Mouse (Mus musculus) liver, embryonic 12.5 days (tissue): Measurements from ENCODE around the gene Proser1. TPM values are rescaled to one million over a fixed set of nuclear protein-coding genes. Genes with fewer than 3 reads are reported as not detected.

Experiments used
- ATAC-seq: fragments of 200-750 bp; cut with Nextera tagmentation; 2 replicates; pipeline ENCODE4 v1.8.0; 2017; ENCODE audit warnings: moderate number of reproducible peaks, mild to moderate bottlenecking, moderate library complexity
- H3K27ac ChIP-seq: fragments of 300-500 bp; sonication (generic); 2 replicates; pipeline ENCODE4 v1.5.1; 2016; ENCODE audit warnings: mild to moderate bottlenecking
- H3K27me3 ChIP-seq: fragments of 300-500 bp; sonication (generic); replicated peaks from 2 replicates; pipeline ENCODE4 v1.6.1; 2016; ENCODE audit warnings: mild to moderate bottlenecking, moderate library complexity
- H3K36me3 ChIP-seq: fragments of 300-500 bp; sonication (generic); 2 replicates; pipeline ENCODE4 v1.6.1; 2016; ENCODE audit warnings: mild to moderate bottlenecking, moderate library complexity
- H3K4me1 ChIP-seq: fragments of 300-500 bp; sonication (generic); 2 replicates; pipeline ENCODE4 v1.6.1; 2016
- H3K4me2 ChIP-seq: fragments of 300-500 bp; sonication (generic); 2 replicates; pipeline ENCODE4 v1.6.1; 2016; ENCODE audit warnings: mild to moderate bottlenecking, moderate library complexity
- H3K4me3 ChIP-seq: fragments of 300-500 bp; sonication (generic); 2 replicates; pipeline ENCODE4 v1.5.1; 2016; ENCODE audit warnings: mild to moderate bottlenecking, moderate library complexity
- H3K9ac ChIP-seq: fragments of 300-500 bp; sonication (generic); 2 replicates; pipeline ENCODE4 v1.6.1; 2016; ENCODE audit warnings: mild to moderate bottlenecking, moderate library complexity
- H3K9me3 ChIP-seq: fragments of 300-500 bp; sonication (generic); replicated peaks from 2 replicates; pipeline ENCODE4 v1.6.1; 2016; ENCODE audit warnings: mild to moderate bottlenecking, moderate library complexity
- whole genome bisulfite sequencing: fragments of 180-500 bp; shearing (Covaris S2); methylation state at CpG from one replicate; pipeline ENCODE4 v1.1.7; 2016; ENCODE audit not compliant: insufficient replicate concordance; 5-methylcytosine and 5-hydroxymethylcytosine counted together
- polyA plus RNA-seq: library from polyadenylated mRNA; unstranded; fragments of >200 nt; fragmentation: Nextera tagmentation; extraction: Ambion mirVana; gene quantifications from 2 replicates; pipeline ENCODE4 v1.2.1, GENCODE M21; 2016

Proser1 gene
- polyA plus RNA-seq, 1 experiment from 2014 or later, result 7.7 TPM

DNA sequence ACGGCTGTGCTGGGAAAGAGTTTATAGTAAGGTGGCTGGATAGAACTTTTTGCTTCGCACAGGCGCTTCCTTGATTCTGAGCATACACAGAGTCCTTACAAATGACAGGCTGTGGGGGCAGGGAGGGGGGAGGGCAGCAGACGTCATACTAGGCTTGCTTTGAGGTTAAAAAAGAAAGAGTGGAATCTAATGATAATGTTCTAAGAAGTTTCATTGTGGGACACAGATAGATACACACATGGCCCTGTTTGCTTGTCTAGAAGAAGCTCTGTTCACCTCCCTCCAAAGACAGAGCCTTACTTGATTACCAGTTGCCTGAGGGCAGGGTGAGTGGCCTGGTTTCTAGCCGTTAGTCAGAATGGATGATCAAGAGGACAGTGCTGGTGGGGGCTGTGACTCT lies 49.6 kb downstream of the Proser1 start:
- Histone ChIP-seq H3K9me3 (no peaks in the 10 kb centered on the region), H3K36me3 (no peaks in the 10 kb centered on the region), H3K27me3 (no peaks in the 10 kb centered on the region), H3K4me2 (no peak overlapping the region), H3K9ac (no peak overlapping the region), H3K4me1 (peaks cover 11% of the 10 kb centered on the region), H3K4me3 (no peak overlapping the region), H3K27ac (no peak overlapping the region)
- peak; percentile 59; the same call in 1 of the 2 replicates for ATAC-seq
- 35% methylated on average over 5 of the region's 5 CpGs for WGBS

DNA sequence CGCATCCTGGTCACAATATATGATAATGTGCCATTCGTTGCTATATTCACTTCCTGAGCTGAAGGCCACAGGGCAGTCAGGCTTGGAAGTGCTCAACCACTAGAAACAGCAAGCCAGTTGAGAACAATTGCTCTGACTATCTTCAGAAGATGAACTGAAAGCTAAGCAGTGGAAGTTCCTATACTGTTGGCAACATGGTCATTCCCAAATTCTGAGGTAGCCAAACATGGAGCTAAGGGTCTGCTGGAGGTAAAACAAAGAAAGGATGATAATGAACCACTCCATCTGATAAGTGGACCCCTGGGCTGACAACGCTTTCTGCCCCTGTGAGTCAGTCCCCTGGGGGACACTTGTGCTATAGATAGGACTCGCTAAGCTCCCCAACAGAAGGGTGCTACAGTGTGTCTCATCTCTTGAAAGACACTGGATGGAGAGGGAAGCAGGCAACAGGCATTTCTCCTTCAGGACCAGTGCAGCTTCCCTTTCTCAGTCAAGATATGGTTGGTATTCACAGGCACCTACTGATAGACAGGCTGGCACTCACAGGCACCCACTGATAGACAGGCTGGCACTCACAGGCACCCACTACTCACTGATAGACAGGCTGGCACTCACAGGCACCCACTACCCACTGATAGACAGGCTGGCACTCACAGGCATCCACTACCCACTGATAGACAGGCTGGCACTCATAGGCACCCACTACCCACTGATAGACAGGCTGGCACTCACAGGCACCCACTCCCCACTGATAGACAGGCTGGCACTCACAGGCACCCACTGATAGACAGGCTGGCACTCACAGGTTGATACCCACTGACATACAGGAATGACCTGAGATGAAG lies 51.0 kb downstream of the Proser1 start:
- H3K27me3 ChIP-seq, result no peaks in the 10 kb centered on the region
- H3K4me2 ChIP-seq, result no peak overlapping the region
- H3K4me3 ChIP-seq, result no peak overlapping the region
- no peak overlapping the region for H3K27ac ChIP-seq
- no peaks in the 10 kb centered on the region for H3K36me3 ChIP-seq
- no peak for ATAC-seq
- H3K4me1 ChIP-seq, result peaks cover 11% of the 10 kb centered on the region
- no peak overlapping the region for H3K9ac ChIP-seq
- 43% methylated on average over 4 of the region's 4 CpGs for WGBS
- no peaks in the 10 kb centered on the region for H3K9me3 ChIP-seq

DNA sequence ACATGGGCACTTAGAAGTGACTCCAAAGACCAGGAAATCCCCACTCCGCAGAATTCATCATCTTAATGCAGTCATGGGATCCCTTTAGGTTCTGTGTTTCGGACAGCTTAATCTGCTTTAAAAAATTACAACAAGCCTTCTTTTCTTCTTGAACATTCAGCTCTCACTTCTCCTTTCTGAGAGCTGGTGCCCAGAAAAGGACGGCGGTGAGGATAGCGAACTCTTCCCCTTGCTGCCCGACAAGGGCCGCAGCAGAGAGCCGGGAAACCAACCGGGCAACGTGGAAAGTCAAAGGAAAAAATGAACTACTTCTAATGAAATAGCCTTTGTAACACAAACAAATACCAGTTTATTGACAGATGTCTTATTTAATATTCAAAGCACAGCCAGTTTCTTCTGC lies 59.3 kb downstream of the Proser1 start:
- Histone ChIP-seq H3K9me3 (no peaks in the 10 kb centered on the region), H3K4me1 (no peaks in the 10 kb centered on the region), H3K27ac (no peak overlapping the region), H3K36me3 (no peaks in the 10 kb centered on the region), H3K27me3 (no peaks in the 10 kb centered on the region), H3K4me3 (no peak overlapping the region), H3K4me2 (no peak overlapping the region), H3K9ac (no peak overlapping the region)
- no peak for ATAC-seq
- WGBS, result 76% methylated on average over 10 of the region's 10 CpGs

DNA sequence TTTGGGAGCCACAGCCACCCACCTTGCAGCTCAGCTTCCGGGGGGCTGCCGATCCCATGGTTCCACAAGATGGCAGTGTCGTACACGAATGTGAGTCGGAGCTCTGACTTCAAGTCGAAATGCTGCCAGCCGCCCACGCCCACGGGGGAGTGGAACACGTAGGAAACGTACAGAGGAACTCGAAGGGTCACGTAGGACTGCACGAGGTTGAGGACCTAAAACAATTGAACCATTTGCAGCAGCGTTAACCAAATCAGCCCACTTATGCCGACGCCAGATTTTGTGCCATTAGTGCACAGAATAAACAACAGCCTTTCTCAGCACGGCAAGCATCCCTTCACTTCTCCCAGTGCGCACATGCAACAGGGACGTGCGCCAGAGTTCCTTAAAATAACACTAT lies 62.3 kb downstream of the Proser1 start:
- no peaks in the 10 kb centered on the region for H3K4me1 ChIP-seq
- 15% methylated on average over 21 of the region's 21 CpGs for WGBS
- no peaks in the 10 kb centered on the region for H3K36me3 ChIP-seq
- H3K4me3 ChIP-seq, result peak overlapping the region; percentile 19; the same call in 1 of the 2 replicates
- H3K9ac ChIP-seq, result no peak overlapping the region
- no peak overlapping the region for H3K27ac ChIP-seq
- ATAC-seq, result no peak
- no peaks in the 10 kb centered on the region for H3K27me3 ChIP-seq
- peak overlapping the region; percentile 52 for H3K4me2 ChIP-seq
- H3K9me3 ChIP-seq, result no peaks in the 10 kb centered on the region

DNA sequence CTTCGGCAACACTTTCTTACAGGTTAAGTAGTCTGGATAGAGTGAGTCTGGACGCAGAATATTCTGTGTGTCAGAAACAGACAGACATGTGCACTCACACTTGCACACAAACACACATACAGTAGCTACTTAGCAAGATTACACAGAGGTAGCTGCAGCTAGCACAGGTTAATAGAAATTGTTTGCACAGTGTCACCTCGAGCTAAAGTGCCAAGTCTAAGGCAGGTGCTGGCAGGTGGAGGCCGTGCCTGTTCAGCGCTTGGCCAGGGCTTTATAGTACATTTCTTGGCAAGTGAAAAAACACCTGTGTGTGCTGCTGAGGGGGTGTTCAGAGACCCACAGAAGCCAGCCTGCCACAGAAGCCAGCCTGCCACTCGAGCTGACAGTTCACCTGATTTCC lies 66.8 kb downstream of the Proser1 start:
- no peaks in the 10 kb centered on the region for H3K9me3 ChIP-seq
- H3K36me3 ChIP-seq, result no peaks in the 10 kb centered on the region
- no peaks in the 10 kb centered on the region for H3K27me3 ChIP-seq
- H3K4me2 ChIP-seq, result no peak overlapping the region
- H3K27ac ChIP-seq, result no peak overlapping the region
- no peaks in the 10 kb centered on the region for H3K4me1 ChIP-seq
- 69% methylated on average over 6 of the region's 6 CpGs for WGBS
- no peak overlapping the region for H3K9ac ChIP-seq
- no peak overlapping the region for H3K4me3 ChIP-seq
- no peak for ATAC-seq

Other genes with a start within 250 kb of the Proser1 start
- gene Nhlrc3, start 334 bp upstream of the Proser1 start, polyA plus RNA-seq, result 5.9 TPM in 2 replicates
- not detected in 2 replicates for gene Stoml3, start 25.0 kb downstream of the Proser1 start, polyA plus RNA-seq
- gene Frem2, start 193.7 kb downstream of the Proser1 start, polyA plus RNA-seq, result 1.1 and 1.3 TPM in 2 replicates